Mouse (Mus musculus) CH12.LX (cell line): ENCODE results near the gene Filip1l. TPM values are rescaled to one million over a fixed set of nuclear protein-coding genes. Genes with fewer than 3 reads are reported as not detected.

ENCODE experiments used
- DNase-seq: peaks from one replicate; pipeline ENCODE4 v3.0.0-alpha.2; 2013; ENCODE audit errors: extremely low read depth
- H3K27ac ChIP-seq: 2 replicates; pipeline ENCODE4 v1.5.1; 2012; ENCODE audit warnings: low read depth, mild to moderate bottlenecking, control low read depth, moderate library complexity; ENCODE audit not compliant: insufficient read depth
- H3K27me3 ChIP-seq: replicated peaks from 2 replicates; pipeline ENCODE3; 2012; ENCODE audit warnings: inconsistent platforms
- H3K36me3 ChIP-seq, 2 experiments: replicated peaks in 1 of 2; 2 replicates each; pipeline versions ENCODE3 to v1.6.1; 2012; ENCODE audit warnings: inconsistent platforms in 1 of 2, low read length in 1 of 2, mild to moderate bottlenecking in 1 of 2, mixed read lengths in 1 of 2, moderate library complexity in 1 of 2; ENCODE audit not compliant: control insufficient read depth in 1 of 2, insufficient read depth in 1 of 2
- H3K4me1 ChIP-seq, 2 experiments: 2 replicates each; pipeline ENCODE4 v1.6.1; 2012; ENCODE audit warnings: inconsistent platforms in 1 of 2, moderate library complexity in 1 of 2; ENCODE audit not compliant: insufficient read depth in 2 of 2, control insufficient read depth in 1 of 2
- H3K4me2 ChIP-seq: 2 replicates; pipeline ENCODE4 v1.6.1; 2012; ENCODE audit warnings: low read depth, mild to moderate bottlenecking, control low read depth; ENCODE audit not compliant: poor library complexity, insufficient read depth, severe bottlenecking
- H3K4me3 ChIP-seq, 3 experiments: fragments of 150-350 bp in 1 of 3; sonication (generic) in 1 of 3; replicated peaks in 1 of 3; 2 replicates each; pipeline versions ENCODE3 to v1.5.1; 2011 to 2012; ENCODE audit warnings: low read depth in 2 of 3, low read length in 2 of 3, mild to moderate bottlenecking in 2 of 3, moderate library complexity in 2 of 3, control low read depth in 1 of 3, improper control_type of control experiment in 1 of 3, inconsistent platforms in 1 of 3, mixed read lengths in 1 of 3; ENCODE audit not compliant: poor library complexity in 1 of 3
- H3K79me2 ChIP-seq: replicated peaks from 2 replicates; pipeline ENCODE4 v1.6.1; 2012; ENCODE audit warnings: mild to moderate bottlenecking, moderate library complexity; ENCODE audit not compliant: control insufficient read depth, poor library complexity, insufficient read depth, severe bottlenecking; ENCODE audit errors: extremely low read depth
- H3K9ac ChIP-seq: 2 replicates; pipeline ENCODE4 v1.6.1; 2012; ENCODE audit warnings: low read depth, mild to moderate bottlenecking, control low read depth, moderate library complexity; ENCODE audit not compliant: insufficient read depth
- H3K9me3 ChIP-seq: replicated peaks from 2 replicates; pipeline ENCODE3; 2012; ENCODE audit warnings: low read length, inconsistent platforms, mixed read lengths
- CTCF ChIP-seq, 2 experiments: IDR thresholded peaks in 1 of 2; conservative IDR thresholded peaks in 1 of 2; 2 replicates each; pipeline ENCODE4 v1.5.1; 2011 to 2012; ENCODE audit warnings: low read depth in 2 of 2, low read length in 2 of 2, improper control_type of control experiment in 1 of 2, inconsistent platforms in 1 of 2, mild to moderate bottlenecking in 1 of 2, moderate library complexity in 1 of 2
- E2F4 ChIP-seq: IDR thresholded peaks from 2 replicates; pipeline ENCODE4 v1.6.1; 2011; ENCODE audit warnings: low read depth, low read length, improper control_type of control experiment; ENCODE audit not compliant: insufficient replicate concordance
- EP300 ChIP-seq: IDR thresholded peaks from 2 replicates; pipeline ENCODE4 v1.6.1; 2011; ENCODE audit warnings: low read length, improper control_type of control experiment
- IRF4 ChIP-seq: IDR thresholded peaks from 2 replicates; pipeline ENCODE4 v1.6.1; 2014; ENCODE audit warnings: low read depth, mild to moderate bottlenecking, inconsistent platforms, low read length, improper control_type of control experiment
- JUND ChIP-seq: conservative IDR thresholded peaks from 2 replicates; pipeline ENCODE4 v1.6.1; 2011; ENCODE audit warnings: low read depth, low read length, improper control_type of control experiment
- MAFK ChIP-seq: IDR thresholded peaks from 2 replicates; pipeline ENCODE4 v1.6.1; 2011; ENCODE audit warnings: low read length, improper control_type of control experiment; ENCODE audit not compliant: insufficient replicate concordance
- MAZ ChIP-seq: IDR thresholded peaks from 2 replicates; pipeline ENCODE4 v1.6.1; 2012; ENCODE audit warnings: low read depth, mild to moderate bottlenecking, inconsistent platforms, low read length, improper control_type of control experiment, moderate library complexity
- MXI1 ChIP-seq: IDR thresholded peaks from 2 replicates; pipeline ENCODE4 v1.6.1; 2011; ENCODE audit warnings: mild to moderate bottlenecking, low read depth, low read length, improper control_type of control experiment
- MYC ChIP-seq: IDR thresholded peaks from 2 replicates; pipeline ENCODE4 v1.6.1; 2011; ENCODE audit warnings: low read depth, mild to moderate bottlenecking, improper control_type of control experiment, low read length
- NELFE ChIP-seq: IDR thresholded peaks from 2 replicates; pipeline ENCODE4 v1.6.1; 2011; ENCODE audit warnings: low read depth, low read length, improper control_type of control experiment
- NRF1 ChIP-seq: IDR thresholded peaks from 2 replicates; pipeline ENCODE4 v1.6.1; 2014; ENCODE audit warnings: low read depth, mild to moderate bottlenecking, inconsistent platforms, low read length, improper control_type of control experiment, moderate library complexity
- PAX5 ChIP-seq: IDR thresholded peaks from 2 replicates; pipeline ENCODE4 v1.6.1; 2012; ENCODE audit warnings: low read length, inconsistent platforms, mixed read lengths
- RCOR1 ChIP-seq: conservative IDR thresholded peaks from 2 replicates; pipeline ENCODE4 v1.6.1; 2012; ENCODE audit warnings: low read depth, mild to moderate bottlenecking, inconsistent platforms, low read length, improper control_type of control experiment
- SIN3A ChIP-seq: IDR thresholded peaks from 2 replicates; pipeline ENCODE4 v1.6.1; 2012; ENCODE audit warnings: low read length, improper control_type of control experiment, inconsistent platforms
- TCF12 ChIP-seq: IDR thresholded peaks from 2 replicates; pipeline ENCODE4 v1.6.1; 2014; ENCODE audit warnings: low read depth, mild to moderate bottlenecking, inconsistent platforms, low read length, improper control_type of control experiment
- UBTF ChIP-seq: IDR thresholded peaks from 2 replicates; pipeline ENCODE4 v1.6.1; 2012; ENCODE audit warnings: low read depth, mild to moderate bottlenecking, inconsistent platforms, low read length, improper control_type of control experiment, moderate library complexity
- USF1 ChIP-seq: IDR thresholded peaks from 2 replicates; pipeline ENCODE4 v1.6.1; 2014; ENCODE audit warnings: low read depth, mild to moderate bottlenecking, inconsistent platforms, low read length, improper control_type of control experiment
- USF2 ChIP-seq: conservative IDR thresholded peaks from 2 replicates; pipeline ENCODE4 v1.6.1; 2011; ENCODE audit warnings: low read depth, low read length, improper control_type of control experiment
- ZC3H11A ChIP-seq: IDR thresholded peaks from 2 replicates; pipeline ENCODE4 v1.6.1; 2012; ENCODE audit warnings: low read depth, mild to moderate bottlenecking, inconsistent platforms, low read length, improper control_type of control experiment
- ZKSCAN1 ChIP-seq: IDR thresholded peaks from 2 replicates; pipeline ENCODE4 v1.6.1; 2012; ENCODE audit warnings: low read depth, inconsistent platforms, low read length, improper control_type of control experiment, borderline replicate concordance
- ZMIZ1 ChIP-seq: IDR thresholded peaks from 2 replicates; pipeline ENCODE4 v1.6.1; 2012; ENCODE audit warnings: low read depth, mild to moderate bottlenecking, inconsistent platforms, low read length, improper control_type of control experiment
- dilution Hi-C: fragments of 300-500 bp; cut with MboI; formaldehyde crosslinking; loops from 2 replicates; pipeline ENCODE4 v1.14.3; 2020; ENCODE audit warnings: low sequenced_read_pairs; ENCODE audit not compliant: extremely low pct_unique_long_range_greater_than_20kb, extremely low pct_ligation_motif_present
- in situ Hi-C: fragments of 300-500 bp; cut with MboI; formaldehyde crosslinking; loops from 3 replicates; pipeline ENCODE4 v1.14.3; 2019; ENCODE audit warnings: low sequenced_read_pairs, low pct_ligation_motif_present, low pct_unique_long_range_greater_than_20kb, mixed read lengths
- polyA plus RNA-seq: library from polyadenylated mRNA; unstranded; fragments of >175 nt; gene quantifications from 2 replicates; pipeline ENCODE4 v1.2.1, GENCODE M21; 2012; ENCODE audit warnings: low read depth; ENCODE audit not compliant: insufficient read length
- total RNA-seq, 2 experiments: library from RNA; depleted of rRNA; stranded (reverse); fragments of 300-350 nt in 1 of 2; fragments of >200 nt in 1 of 2; gene quantifications; 2 replicates each; pipeline ENCODE4 v1.2.3; 2012 to 2014

Filip1l gene
- total and polyA plus RNA-seq, 3 experiments: 2.1 to 17.6 (median 5.7) TPM

GRCm38 (mm10) chr16:57550817-57551216, 197.9 kb downstream of the Filip1l start:
- peak overlapping the region; percentile 44; the same call in 1 of the 2 replicates for H3K9ac ChIP-seq
- peak overlapping the region; percentile 74 for H3K4me2 ChIP-seq
- H3K4me1 ChIP-seq: peaks cover 4 to 79% of the 10 kb centered on the region in 2 experiments
- H3K27me3 ChIP-seq: no peaks in the 10 kb centered on the region
- no peak for TF ChIP-seq IRF4
- TF ChIP-seq ZKSCAN1: no peak
- peaks cover 8% of the 10 kb centered on the region; the same call in 1 of the 2 replicates for H3K79me2 ChIP-seq
- H3K36me3 ChIP-seq: peaks cover 0 to 38% of the 10 kb centered on the region in 2 experiments
- dilution Hi-C loops (no loop called here), in situ Hi-C loops (no loop called here)
- DNase-seq: no peak
- no peaks in the 10 kb centered on the region for H3K9me3 ChIP-seq
- H3K4me3 ChIP-seq: peak overlapping the region in 2 of 3 experiments; percentile 22 to 66
- no peak overlapping the region for H3K27ac ChIP-seq

DNA sequence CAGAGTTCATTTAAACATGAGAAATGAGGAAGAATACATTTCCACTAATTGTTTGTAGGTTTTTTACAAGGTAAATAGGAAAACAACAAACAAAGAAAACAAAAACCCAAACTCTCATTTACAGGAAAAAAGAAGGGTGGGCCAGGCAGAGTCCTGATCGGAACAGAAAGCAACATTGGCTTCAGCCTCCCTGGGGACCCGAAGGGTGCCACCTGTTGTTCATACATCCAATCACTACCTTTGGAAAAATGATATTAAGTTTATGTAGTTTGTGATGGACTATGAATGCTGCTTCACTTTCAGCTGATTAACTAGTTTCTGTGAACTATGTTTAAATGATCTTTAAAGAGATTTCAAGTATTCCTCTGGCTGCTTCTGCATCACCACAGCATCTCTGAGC, 198.7 kb downstream of the Filip1l start:
- in situ Hi-C loops: no loop called here
- H3K4me2 ChIP-seq: no peak overlapping the region

GRCm38 (mm10) chr16:57552709-57553108, 199.8 kb downstream of the Filip1l start:
- peaks cover 8% of the 10 kb centered on the region; the same call in 1 of the 2 replicates for H3K79me2 ChIP-seq
- peaks cover 0 to 45% of the 10 kb centered on the region in 2 experiments for H3K36me3 ChIP-seq
- H3K4me3 ChIP-seq: no peak overlapping the region
- no peak overlapping the region for H3K27ac ChIP-seq
- in situ Hi-C loops: no loop called here
- no peak for DNase-seq
- dilution Hi-C loops: no loop called here
- H3K4me2 ChIP-seq: no peak overlapping the region
- TF ChIP-seq RCOR1 (no peak), ZKSCAN1 (no peak), PAX5 (no peak), UBTF (no peak), MXI1 (no peak), MAFK (no peak), ZMIZ1 (no peak), TCF12 (no peak), SIN3A (no peak), NELFE (no peak), USF2 (no peak), E2F4 (no peak), EP300 (no peak), JUND (no peak), MAZ (no peak), MYC (no peak)
- H3K9ac ChIP-seq: no peak overlapping the region
- H3K27me3 ChIP-seq: no peaks in the 10 kb centered on the region
- H3K4me1 ChIP-seq: peaks cover 0 to 79% of the 10 kb centered on the region in 2 experiments; a peak in 3 of 4 replicates
- H3K9me3 ChIP-seq: no peaks in the 10 kb centered on the region

More for the DNA sequence above, 198.7 kb downstream of the Filip1l start:
- no peak for TF ChIP-seq ZC3H11A
- TF ChIP-seq NRF1: no peak
- TF ChIP-seq CTCF (conservative IDR thresholded peaks at IDR 0.05 in 1 of 2, IDR thresholded peaks at IDR 0.05 in 1 of 2; ENCODE audit: low read depth in 2 of 2, low read length in 2 of 2): peak in 1 of 2 experiments; percentile 23; a peak in 1 of 4 replicates
- TF ChIP-seq USF1: no peak
- TF ChIP-seq UBTF: no peak
- peaks cover 8% of the 10 kb centered on the region; the same call in 1 of the 2 replicates for H3K79me2 ChIP-seq
- no peak for DNase-seq
- peaks cover 0 to 43% of the 10 kb centered on the region in 2 experiments for H3K36me3 ChIP-seq
- no peak overlapping the region for H3K9ac ChIP-seq
- no peaks in the 10 kb centered on the region for H3K9me3 ChIP-seq
- dilution Hi-C loops: no loop called here
- no peak overlapping the region for H3K4me3 ChIP-seq
- no peak overlapping the region for H3K27ac ChIP-seq
- H3K4me1 ChIP-seq: peaks cover 2 to 79% of the 10 kb centered on the region in 2 experiments
- H3K27me3 ChIP-seq: no peaks in the 10 kb centered on the region
